Mouse (Mus musculus) kidney, adult 2 months (tissue): ENCODE results near the gene Gm47996. TPM values are rescaled to one million over a fixed set of nuclear protein-coding genes. Genes with fewer than 3 reads are reported as not detected.
A peak's percentile ranks its signal among the peaks of the same experiment; 100 is the strongest.

Experiments used
- DNase-seq: peaks from one replicate; pipeline ENCODE4 v3.0.0; 2021
- H3K27ac ChIP-seq: fragments of 200-500 bp; 2 replicates; pipeline ENCODE4 v1.5.1; 2012; ENCODE audit warnings: low read depth, low read length, control low read depth, inconsistent platforms; ENCODE audit not compliant: insufficient read depth
- H3K27me3 ChIP-seq: fragments of 200-500 bp; replicated peaks from 2 replicates; pipeline ENCODE4 v1.6.1; 2012; ENCODE audit warnings: mild to moderate bottlenecking, moderate library complexity, low read length, inconsistent platforms; ENCODE audit not compliant: control insufficient read depth, insufficient read depth
- H3K36me3 ChIP-seq: fragments of 200-500 bp; 2 replicates; pipeline ENCODE4 v1.6.1; 2012; ENCODE audit warnings: mild to moderate bottlenecking, moderate library complexity, low read length, inconsistent platforms; ENCODE audit not compliant: control insufficient read depth, insufficient read depth
- H3K4me1 ChIP-seq: fragments of 200-500 bp; 2 replicates; pipeline ENCODE4 v1.6.1; 2011; ENCODE audit warnings: low read length; ENCODE audit not compliant: control insufficient read depth, insufficient read depth
- H3K4me3 ChIP-seq: fragments of 200-500 bp; 2 replicates; pipeline ENCODE4 v1.5.1; 2011; ENCODE audit warnings: mild to moderate bottlenecking, low read depth, low read length, control low read depth; ENCODE audit not compliant: insufficient read depth
- CTCF ChIP-seq: fragments of 200-500 bp; conservative IDR thresholded peaks from 2 replicates; pipeline ENCODE4 v1.5.1; 2011; ENCODE audit warnings: low read depth, mild to moderate bottlenecking, control low read depth, low read length, moderate library complexity, mixed read lengths; ENCODE audit not compliant: insufficient read depth, insufficient read length
- POLR2A ChIP-seq: fragments of 200-500 bp; IDR thresholded peaks from one replicate; pipeline ENCODE4 v1.6.1; 2011; ENCODE audit warnings: low read depth, low read length, control low read depth
- WGBS: fragments of 180-500 bp; shearing (Covaris S2); methylation state at CpG from one replicate; pipeline ENCODE4 v1.1.7; 2018; 5-methylcytosine and 5-hydroxymethylcytosine counted together
- polyA plus RNA-seq: library from polyadenylated mRNA; depleted of rRNA; stranded (reverse); fragments of >200 nt; gene quantifications from 2 replicates; pipeline ENCODE4 v1.2.3, GENCODE M21; 2012

Gm47996 gene
- polyA plus RNA-seq, 1 experiment, result not detected

GRCm38 (mm10) chr1:151228320-151228989 is 18.5 kb downstream of the Gm47996 start:
- Histone ChIP-seq H3K27ac (no peak overlapping the region), H3K27me3 (no peaks in the 10 kb centered on the region), H3K4me3 (no peak overlapping the region), H3K4me1 (peaks cover 13% of the 10 kb centered on the region; the same call in 1 of the 2 replicates), H3K36me3 (no peaks in the 10 kb centered on the region)
- no peak for DNase-seq
- WGBS, result 60% methylated on average over 1 of the region's 1 CpGs
- TF ChIP-seq POLR2A, result no peak
- no peak for TF ChIP-seq CTCF

- peak; percentile 73 for DNase-seq
- WGBS, result 43% methylated on average over 3 of the region's 3 CpGs
- no peak overlapping the region for H3K4me3 ChIP-seq
- H3K27me3 ChIP-seq, result no peaks in the 10 kb centered on the region
- no peaks in the 10 kb centered on the region for H3K36me3 ChIP-seq
- 0 out of 2 replicates have a peak overlapping the region, but pooled peaks have one; percentile 48 for H3K27ac ChIP-seq
- H3K4me1 ChIP-seq, result peaks cover 13% of the 10 kb centered on the region; the same call in 1 of the 2 replicates
- TF ChIP-seq CTCF, result no peak
- TF ChIP-seq POLR2A, result no peak
These were observed 22.4 kb downstream of the Gm47996 start for GRCm38 (mm10) chr1:151232346-151232745.

- no peak overlapping the region for H3K27ac ChIP-seq
- whole genome bisulfite sequencing, result 46% methylated on average over 3 of the region's 3 CpGs
- DNase-seq, result no peak
- peaks cover 13% of the 10 kb centered on the region; the same call in 1 of the 2 replicates for H3K4me1 ChIP-seq
- TF ChIP-seq POLR2A (no peak), CTCF (no peak)
- no peaks in the 10 kb centered on the region for H3K36me3 ChIP-seq
- H3K27me3 ChIP-seq, result no peaks in the 10 kb centered on the region
- H3K4me3 ChIP-seq, result no peak overlapping the region
These were observed 23.8 kb downstream of the Gm47996 start for GRCm38 (mm10) chr1:151233756-151234155.

GRCm38 (mm10) chr1:151235574-151235973 is 25.6 kb downstream of the Gm47996 start:
- DNase-seq, result no peak
- Histone ChIP-seq H3K4me1 (peaks cover 13% of the 10 kb centered on the region; the same call in 1 of the 2 replicates), H3K27ac (no peak overlapping the region), H3K36me3 (no peaks in the 10 kb centered on the region), H3K27me3 (no peaks in the 10 kb centered on the region), H3K4me3 (no peak overlapping the region)
- 64% methylated on average over 2 of the region's 2 CpGs for WGBS
- TF ChIP-seq CTCF (no peak), POLR2A (no peak)

GRCm38 (mm10) chr1:151236141-151236930 is 26.4 kb downstream of the Gm47996 start:
- no peak for DNase-seq
- TF ChIP-seq POLR2A, result no peak
- no peak for TF ChIP-seq CTCF
- H3K36me3 ChIP-seq, result no peaks in the 10 kb centered on the region
- peaks cover 13% of the 10 kb centered on the region; the same call in 1 of the 2 replicates for H3K4me1 ChIP-seq
- no peak overlapping the region for H3K4me3 ChIP-seq
- 62% methylated on average over 13 of the region's 13 CpGs for WGBS
- no peaks in the 10 kb centered on the region for H3K27me3 ChIP-seq
- no peak overlapping the region for H3K27ac ChIP-seq

- no peaks in the 10 kb centered on the region for H3K36me3 ChIP-seq
- H3K4me1 ChIP-seq, result peaks cover 4% of the 10 kb centered on the region; the same call in 1 of the 2 replicates
- 58% methylated on average over 3 of the region's 3 CpGs for WGBS
- H3K27ac ChIP-seq, result no peak overlapping the region
- no peak for TF ChIP-seq POLR2A
- TF ChIP-seq CTCF, result no peak
- H3K27me3 ChIP-seq, result no peaks in the 10 kb centered on the region
- H3K4me3 ChIP-seq, result no peak overlapping the region
- no peak for DNase-seq
These were observed 27.8 kb downstream of the Gm47996 start for GRCm38 (mm10) chr1:151237780-151238179.

- WGBS, result 65% methylated on average over 4 of the region's 4 CpGs
- Histone ChIP-seq H3K27me3 (no peaks in the 10 kb centered on the region), H3K27ac (no peak overlapping the region), H3K4me1 (no peaks in the 10 kb centered on the region; the same call in 1 of the 2 replicates), H3K4me3 (no peak overlapping the region), H3K36me3 (no peaks in the 10 kb centered on the region)
- no peak for DNase-seq
- TF ChIP-seq CTCF, result no peak
These were observed 33.4 kb downstream of the Gm47996 start for GRCm38 (mm10) chr1:151243332-151243731.
